Mouse (Mus musculus) liver, adult 2 months (tissue): ENCODE measurements around the gene Grifin.

Experiments
- CTCF ChIP-seq: fragments of 200-500 bp; IDR thresholded peaks from 2 replicates; pipeline ENCODE4 v1.5.1; 2011; ENCODE audit warnings: low read depth, low read length, control low read depth
- POLR2A ChIP-seq: fragments of 200-500 bp; IDR thresholded peaks from 2 replicates; pipeline ENCODE4 v1.6.1; 2011; ENCODE audit warnings: low read length, control low read depth; ENCODE audit not compliant: insufficient read depth; ENCODE audit errors: extremely low read depth

GRCm38 (mm10) chr5:140564896-140565295 is at the start of gene Grifin:
- TF ChIP-seq POLR2A: no peak
- TF ChIP-seq CTCF: no peak
